Mouse (Mus musculus): ENCODE measurements around the gene Apof.

Apof gene

DNA sequence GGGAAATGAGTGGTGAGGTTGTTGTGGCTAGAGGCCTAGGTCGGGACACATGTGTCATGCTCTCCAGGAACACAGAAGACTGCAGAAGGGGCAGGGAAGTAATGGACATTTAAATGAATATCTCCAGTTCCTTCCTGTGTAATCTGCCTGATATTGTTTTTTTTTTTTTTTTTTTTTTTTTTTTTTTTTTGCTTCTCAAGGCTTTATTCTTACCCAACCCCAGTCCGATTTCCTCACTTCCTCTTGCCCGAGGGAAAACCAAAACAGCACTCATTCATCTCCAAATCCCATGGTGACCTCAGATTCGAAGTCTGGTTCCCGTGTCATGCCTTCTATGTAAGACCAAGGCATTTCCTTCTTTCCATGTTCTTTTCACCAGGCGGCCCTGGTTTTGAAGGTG, 29.8 kb downstream of the Apof start:
- DNase-seq (ENCODE audit: low read depth, low spot score), result no peak

DNA sequence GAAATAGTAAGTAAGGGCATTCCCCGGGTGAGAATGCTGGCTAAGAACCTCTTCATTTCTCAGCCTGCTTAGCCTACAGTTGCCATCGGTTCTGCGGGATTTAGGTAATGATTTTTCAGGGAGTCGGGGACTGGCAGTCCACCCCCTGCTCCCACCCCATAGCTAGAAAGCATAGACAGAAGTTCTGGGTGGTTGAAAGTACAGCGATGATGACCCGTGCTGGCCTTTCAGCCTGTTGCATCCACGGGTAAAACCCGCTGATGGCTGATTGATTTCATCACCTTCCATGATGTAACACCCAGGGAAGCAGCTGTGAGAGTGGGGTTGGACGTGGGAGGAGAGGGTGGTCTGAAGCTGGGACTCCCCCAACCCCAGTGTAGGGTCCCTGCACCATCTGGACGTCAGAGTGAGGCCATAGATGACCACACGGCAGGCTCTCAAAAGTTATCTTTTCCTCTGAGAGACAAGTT, 30.3 kb downstream of the Apof start, which contains the start of gene Il23a:
Gene Il23a (minus strand): TSS at position 51 of the 470 bp plus-strand sequence.
- no peak for DNase-seq (ENCODE audit: low read depth, low spot score)

GRCm38 (mm10) chr10:128302357-128302756, 33.9 kb downstream of the Apof start:
- DNase-seq (ENCODE audit: low read depth, low spot score), result no peak

DNA sequence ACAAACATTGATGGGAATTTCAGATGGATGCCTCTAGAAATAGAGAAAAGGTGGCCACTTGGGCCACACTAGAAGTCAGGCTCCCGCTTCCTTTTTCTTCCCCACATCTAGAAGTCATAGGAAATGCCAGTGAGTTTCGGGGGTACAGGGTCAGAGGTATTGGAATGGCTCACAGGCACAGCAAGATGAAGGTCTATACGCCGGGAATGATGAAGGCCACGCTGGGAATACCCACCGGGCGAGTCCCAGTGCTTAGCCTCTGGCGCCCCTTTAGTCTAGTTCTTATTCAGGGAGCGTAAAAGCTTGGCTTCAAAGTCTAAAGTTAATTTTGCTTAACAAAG, 34.3 kb downstream of the Apof start:
- no peak for DNase-seq (ENCODE audit: low read depth, low spot score)

- DNase-seq (ENCODE audit: low read depth, low spot score), result peak; percentile 99
Measured at GRCm38 (mm10) chr10:128303126-128304021, 34.9 kb downstream of the Apof start, which contains the start of gene Pan2. TSS of gene Pan2 (plus strand) at chr10:128303335.

DNA sequence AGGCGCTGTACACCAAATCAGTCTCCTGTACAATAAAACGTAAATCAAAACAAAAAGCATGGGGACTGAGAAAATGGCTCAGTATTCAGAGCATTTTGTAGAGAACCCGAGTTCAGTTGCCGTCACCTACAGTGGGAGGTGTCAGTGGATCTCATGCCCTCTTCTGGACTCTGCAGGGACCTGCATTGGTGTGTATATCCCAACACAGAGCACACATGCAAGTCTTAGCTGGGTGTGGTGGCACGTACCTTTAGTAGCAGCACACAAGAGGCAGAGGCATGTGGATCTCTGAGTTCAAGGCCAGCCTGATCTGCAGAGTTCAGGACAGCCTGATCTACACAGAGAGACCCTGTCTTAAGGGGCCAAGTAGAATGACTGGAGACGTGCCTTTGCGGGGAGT, 41.2 kb downstream of the Apof start:
- no peak for DNase-seq (ENCODE audit: low read depth, low spot score)

DNA sequence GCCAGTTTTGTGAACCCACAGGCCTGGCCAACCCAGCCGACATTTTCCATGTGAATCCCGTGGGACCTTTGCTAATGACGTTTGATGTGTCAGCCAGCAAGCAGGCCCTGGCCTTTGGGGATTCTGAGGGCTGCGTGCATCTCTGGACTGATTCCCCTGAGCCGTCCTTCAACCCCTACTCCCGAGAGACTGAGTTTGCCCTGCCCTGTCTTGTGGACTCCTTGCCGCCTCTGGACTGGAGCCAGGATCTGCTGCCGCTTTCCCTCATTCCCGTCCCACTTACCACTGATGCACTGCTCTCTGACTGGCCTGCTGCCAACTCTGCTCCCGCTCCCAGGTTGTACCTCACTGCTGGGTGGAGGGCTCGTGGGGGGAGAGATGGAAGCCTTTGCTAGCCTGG, 41.7 kb downstream of the Apof start:
- no peak for DNase-seq (ENCODE audit: low read depth, low spot score)

DNA sequence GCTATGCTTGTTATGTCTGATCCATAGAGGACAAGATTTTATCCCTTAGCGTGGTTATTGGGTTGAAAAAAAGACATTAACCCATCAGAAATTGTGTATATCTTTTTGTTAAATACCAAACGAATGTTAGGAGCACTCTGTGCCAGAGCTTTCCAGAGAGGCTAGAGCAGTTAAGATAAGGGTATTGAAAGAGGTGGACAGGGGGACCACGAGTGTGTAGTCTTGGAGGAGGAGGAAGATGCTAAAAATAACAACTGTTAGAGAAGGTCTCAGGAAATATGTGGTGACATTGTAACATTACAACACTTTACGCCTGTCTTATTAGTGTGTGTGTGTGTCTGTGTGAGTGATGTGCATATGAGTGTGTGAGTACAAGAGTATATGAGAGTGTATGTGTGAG, 42.4 kb downstream of the Apof start:
- no peak for DNase-seq (ENCODE audit: low read depth, low spot score)

DNA sequence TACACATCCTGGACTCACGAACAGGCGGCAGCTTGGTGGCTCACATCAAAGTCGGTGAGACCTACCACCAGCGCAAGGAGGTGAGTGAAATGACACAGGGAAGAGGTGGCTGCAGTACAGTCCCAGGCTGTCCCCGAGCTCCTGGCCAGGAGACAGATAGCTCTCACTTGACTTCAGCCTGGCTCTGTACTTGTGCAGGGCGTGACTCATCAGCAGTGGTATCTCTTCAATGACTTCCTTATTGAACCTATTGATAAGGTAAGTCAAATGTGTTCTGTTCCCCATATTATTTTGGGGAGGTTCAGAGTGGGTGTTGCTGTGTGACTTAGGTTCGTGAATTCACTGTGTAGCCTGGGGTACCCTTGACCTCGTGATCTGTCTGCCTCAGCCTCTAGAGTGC, 47.1 kb downstream of the Apof start:
- DNase-seq (ENCODE audit: low read depth, low spot score), result no peak
